Mouse (Mus musculus) limb, embryonic 10.5 days (tissue): ENCODE results near the gene Morn2. TPM values are rescaled to one million over a fixed set of nuclear protein-coding genes. Genes with fewer than 3 reads are reported as not detected.

Experiments
- DNase-seq: peaks from one replicate; pipeline ENCODE4 v3.0.0-alpha.2; 2017; ENCODE audit warnings: low spot score
- H3K27ac ChIP-seq: fragments of 300-500 bp; sonication (generic); 2 replicates; pipeline ENCODE4 v1.5.1; 2016; ENCODE audit warnings: mild to moderate bottlenecking
- H3K27me3 ChIP-seq: fragments of 300-500 bp; sonication (generic); 2 replicates; pipeline ENCODE4 v1.6.1; 2016; ENCODE audit warnings: low read depth, mild to moderate bottlenecking; ENCODE audit not compliant: poor library complexity, severe bottlenecking
- H3K36me3 ChIP-seq: fragments of 300-500 bp; sonication (generic); 2 replicates; pipeline ENCODE4 v1.6.1; 2016; ENCODE audit warnings: mild to moderate bottlenecking, moderate library complexity
- H3K4me1 ChIP-seq: fragments of 300-500 bp; sonication (generic); 2 replicates; pipeline ENCODE4 v1.6.1; 2016
- H3K4me3 ChIP-seq: fragments of 300-500 bp; sonication (generic); 2 replicates; pipeline ENCODE4 v1.5.1; 2016; ENCODE audit warnings: mild to moderate bottlenecking, moderate library complexity
- H3K9me3 ChIP-seq: fragments of 300-500 bp; sonication (generic); replicated peaks from 2 replicates; pipeline ENCODE4 v1.6.1; 2016; ENCODE audit warnings: mild to moderate bottlenecking
- WGBS: fragments of 180-500 bp; shearing (Covaris S2); methylation state at CpG from one replicate; pipeline ENCODE4 v1.1.7; 2016; 5-methylcytosine and 5-hydroxymethylcytosine counted together
- polyA plus RNA-seq: library from polyadenylated mRNA; unstranded; fragments of >200 nt; fragmentation: Nextera tagmentation; extraction: Ambion mirVana; gene quantifications from 2 replicates; pipeline ENCODE4 v1.2.1, GENCODE M21; 2016

Morn2 gene
- polyA plus RNA-seq, 1 experiment from 2014 or later: 23.9 TPM

- no peaks in the 10 kb centered on the region for H3K27me3 ChIP-seq
- 90% methylated on average over 2 of the region's 2 CpGs for WGBS
- H3K4me3 ChIP-seq: no peak overlapping the region
- DNase-seq: no peak
- H3K27ac ChIP-seq: no peak overlapping the region
- H3K4me1 ChIP-seq: no peaks in the 10 kb centered on the region
- no peaks in the 10 kb centered on the region for H3K36me3 ChIP-seq
- H3K9me3 ChIP-seq: no peaks in the 10 kb centered on the region
These were observed 42.4 kb downstream of the Morn2 start for GRCm38 (mm10) chr17:80332386-80332785.

GRCm38 (mm10) chr17:80345277-80345676 lies 55.3 kb downstream of the Morn2 start:
- H3K4me1 ChIP-seq: peaks cover 11% of the 10 kb centered on the region; the same call in 1 of the 2 replicates
- peak; percentile 35 for DNase-seq
- H3K27me3 ChIP-seq: no peaks in the 10 kb centered on the region
- H3K4me3 ChIP-seq: no peak overlapping the region
- WGBS: 80% methylated on average over 4 of the region's 4 CpGs
- H3K27ac ChIP-seq: no peak overlapping the region
- H3K9me3 ChIP-seq: no peaks in the 10 kb centered on the region
- no peaks in the 10 kb centered on the region for H3K36me3 ChIP-seq

GRCm38 (mm10) chr17:80346591-80347125 lies 56.7 kb downstream of the Morn2 start:
- WGBS: 71% methylated on average over 11 of the region's 11 CpGs
- 0 out of 2 replicates have a peak overlapping the region, but pooled peaks have one; percentile 25 for H3K27ac ChIP-seq
- H3K27me3 ChIP-seq: no peaks in the 10 kb centered on the region
- no peak overlapping the region for H3K4me3 ChIP-seq
- peaks cover 11% of the 10 kb centered on the region; the same call in 1 of the 2 replicates for H3K4me1 ChIP-seq
- no peaks in the 10 kb centered on the region for H3K9me3 ChIP-seq
- no peaks in the 10 kb centered on the region for H3K36me3 ChIP-seq
- no peak for DNase-seq

Other genes starting within 250 kb of the Morn2 start
- 99.2 and 100.0 TPM in 2 replicates for gene Hnrnpll, start 227.9 kb upstream of the Morn2 start, polyA plus RNA-seq
- 11.5 and 12.8 TPM in 2 replicates for gene Galm, start 162.7 kb upstream of the Morn2 start, polyA plus RNA-seq
- gene Srsf7, start 82.9 kb upstream of the Morn2 start, polyA plus RNA-seq: 882 and 949 TPM in 2 replicates
- gene Ttc39d, start 82.7 kb upstream of the Morn2 start, polyA plus RNA-seq: 0.09 and 0.24 TPM in 2 replicates
- gene Gemin6, start 65.8 kb upstream of the Morn2 start, polyA plus RNA-seq: 52.2 and 56.9 TPM in 2 replicates
- gene Dhx57, start 273 bp downstream of the Morn2 start, polyA plus RNA-seq: 16.9 and 22.2 TPM in 2 replicates
- 0.48 and 0.85 TPM in 2 replicates for gene Arhgef33, start 17.2 kb downstream of the Morn2 start, polyA plus RNA-seq
- 1.1 TPM in 1 of 2 replicates, not detected in the other for gene Gm10190, start 83.3 kb downstream of the Morn2 start, polyA plus RNA-seq
- gene Sos1, start 190.2 kb downstream of the Morn2 start, polyA plus RNA-seq: 4.2 and 4.6 TPM in 2 replicates